Mouse (Mus musculus) heart, adult 9 months (tissue): Measurements from ENCODE around the gene Grifin.
A peak's percentile ranks its signal among the peaks of the same experiment; 100 is the strongest.

Experiments used
- DNase-seq, 2 experiments: peaks; one replicate each; pipeline ENCODE4 v3.0.0; 2022; ENCODE audit warnings: low spot score in 2 of 2

Gene Grifin

GRCm38 (mm10) chr5:140549306-140550047 is 15.4 kb downstream of the Grifin start:
- peak in 1 of 2 experiments; percentile 27 for DNase-seq

- DNase-seq: no peak
Measured at GRCm38 (mm10) chr5:140546332-140546731, 18.5 kb downstream of the Grifin start.

- DNase-seq: no peak
Measured at GRCm38 (mm10) chr5:140545651-140546050, 19.2 kb downstream of the Grifin start.

- no peak for DNase-seq
Measured at GRCm38 (mm10) chr5:140542811-140543575, 21.9 kb downstream of the Grifin start.

GRCm38 (mm10) chr5:140540106-140540505 is 24.8 kb downstream of the Grifin start:
- peak; percentile 61 to 73 for DNase-seq

GRCm38 (mm10) chr5:140538111-140538683 is 26.7 kb downstream of the Grifin start:
- no peak for DNase-seq

- no peak for DNase-seq
Measured at GRCm38 (mm10) chr5:140526754-140527153, 38.1 kb downstream of the Grifin start.

- no peak for DNase-seq
Measured at GRCm38 (mm10) chr5:140521196-140521595, 43.7 kb downstream of the Grifin start.

GRCm38 (mm10) chr5:140517921-140518230 is 47.0 kb downstream of the Grifin start:
- no peak for DNase-seq

- no peak for DNase-seq
Measured at GRCm38 (mm10) chr5:140517159-140517920, 47.5 kb downstream of the Grifin start.

GRCm38 (mm10) chr5:140514799-140515486 is 49.9 kb downstream of the Grifin start:
- DNase-seq: no peak

GRCm38 (mm10) chr5:140513921-140514320 is 51.0 kb downstream of the Grifin start:
- no peak for DNase-seq
